Mouse (Mus musculus): ENCODE results near the gene Elfn2.

Elfn2 gene

DNA sequence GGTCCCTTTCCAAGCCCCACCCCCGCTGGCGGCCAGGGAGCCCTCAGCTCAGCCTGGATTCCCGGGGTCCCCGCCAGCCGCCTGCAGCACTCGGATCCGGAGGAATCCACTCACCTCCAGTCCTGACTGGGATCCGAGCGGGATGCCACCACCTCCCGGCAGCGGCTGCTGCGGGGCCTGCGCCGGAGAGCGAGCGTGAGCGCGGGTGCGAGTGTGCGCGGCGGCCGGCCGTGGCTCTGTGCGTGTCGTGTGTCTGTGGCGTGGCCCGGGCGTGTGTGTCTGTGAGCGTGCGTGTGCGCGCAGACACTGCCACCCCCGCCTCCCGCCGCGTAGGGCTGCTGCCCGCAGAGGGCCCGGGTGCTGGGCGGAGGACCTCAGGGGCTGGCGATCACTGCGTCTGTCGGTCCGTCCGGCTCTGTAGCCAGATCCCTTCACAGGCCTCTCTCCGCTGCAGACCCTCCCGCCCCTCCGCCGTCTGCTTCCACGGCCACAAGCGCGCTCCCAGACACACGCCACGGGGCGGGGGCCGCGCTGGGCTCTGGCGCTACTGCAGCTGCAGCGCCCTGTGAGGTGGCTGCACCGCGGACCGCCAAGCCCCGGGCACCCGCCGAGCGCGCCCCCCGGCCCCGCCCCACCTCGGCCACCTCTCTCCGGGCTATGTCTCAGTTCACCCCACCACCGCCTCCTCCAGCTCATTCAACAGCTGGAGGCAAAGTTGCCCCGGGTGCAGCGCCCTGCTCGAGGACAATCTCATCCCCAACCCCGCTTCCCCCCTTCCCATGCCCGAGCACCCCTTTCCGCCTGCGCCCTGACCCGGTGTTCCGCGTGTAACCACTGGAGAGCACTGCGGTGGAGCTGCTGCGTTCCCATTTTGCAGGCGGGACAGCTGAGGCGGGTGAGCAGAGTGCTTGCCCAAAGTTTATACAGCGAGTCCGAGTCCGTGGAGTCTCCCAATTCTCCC, at the start of gene Elfn2:
Gene Elfn2 (minus strand): TSS at position 482 of the 961 bp plus-strand sequence.
- Histone ChIP-seq H3K4me1 (replicated peaks; ENCODE audit: low read depth, low read length) (peaks cover 26% of the 10 kb centered on the region), H3K9me3 (ENCODE audit: low read length) (no peaks in the 10 kb centered on the region), H3K36me3 (ENCODE audit: insufficient read depth, low read length) (no peaks in the 10 kb centered on the region), H3K27me3 (ENCODE audit: insufficient read depth, low read length) (peaks cover 76% of the 10 kb centered on the region), H3K4me3 (replicated peaks; ENCODE audit: low read length) (peak within 1 kb of the TSS; percentile 77)
- no peak for TF ChIP-seq NANOG (IDR thresholded peaks at IDR 0.05; ENCODE audit: borderline replicate concordance, low read length)
- no peak for TF ChIP-seq POU5F1 (IDR thresholded peaks at IDR 0.05; ENCODE audit: borderline replicate concordance, low read length)
- TF ChIP-seq CTCF (conservative IDR thresholded peaks at IDR 0.05; ENCODE audit: low read length): no peak

DNA sequence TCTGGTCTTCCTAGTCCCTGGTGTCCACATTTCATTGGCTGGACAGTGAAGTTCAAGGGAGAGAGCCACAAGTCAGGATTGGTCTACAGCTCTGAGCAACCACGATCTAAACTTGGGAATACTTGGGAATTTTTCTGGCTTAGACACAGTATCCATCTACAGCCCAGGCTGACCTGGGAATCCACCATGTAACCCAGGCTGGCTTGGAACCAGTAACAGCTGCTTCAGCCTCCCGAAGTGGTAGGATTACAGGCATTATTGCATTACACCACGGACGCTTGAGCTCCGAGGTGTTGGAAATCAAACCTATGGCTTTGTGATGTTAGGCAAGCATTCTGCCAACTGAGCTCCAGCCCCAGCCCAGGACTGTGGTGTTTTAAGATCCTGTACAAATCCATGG, 45.1 kb upstream of the Elfn2 start:
- no peak overlapping the region for H3K4me3 ChIP-seq (replicated peaks; ENCODE audit: low read length)
- TF ChIP-seq POU5F1 (IDR thresholded peaks at IDR 0.05; ENCODE audit: borderline replicate concordance, low read length): no peak
- TF ChIP-seq NANOG (IDR thresholded peaks at IDR 0.05; ENCODE audit: borderline replicate concordance, low read length): no peak
- TF ChIP-seq CTCF (conservative IDR thresholded peaks at IDR 0.05; ENCODE audit: low read length): no peak
- no peaks in the 10 kb centered on the region for H3K9me3 ChIP-seq (ENCODE audit: low read length)
- H3K27me3 ChIP-seq (ENCODE audit: insufficient read depth, low read length): no peaks in the 10 kb centered on the region; the same call in 1 of the 2 replicates
- H3K4me1 ChIP-seq (replicated peaks; ENCODE audit: low read depth, low read length): peaks cover 30% of the 10 kb centered on the region
- H3K36me3 ChIP-seq (ENCODE audit: insufficient read depth, low read length): peaks cover 12% of the 10 kb centered on the region; the same call in 1 of the 2 replicates

DNA sequence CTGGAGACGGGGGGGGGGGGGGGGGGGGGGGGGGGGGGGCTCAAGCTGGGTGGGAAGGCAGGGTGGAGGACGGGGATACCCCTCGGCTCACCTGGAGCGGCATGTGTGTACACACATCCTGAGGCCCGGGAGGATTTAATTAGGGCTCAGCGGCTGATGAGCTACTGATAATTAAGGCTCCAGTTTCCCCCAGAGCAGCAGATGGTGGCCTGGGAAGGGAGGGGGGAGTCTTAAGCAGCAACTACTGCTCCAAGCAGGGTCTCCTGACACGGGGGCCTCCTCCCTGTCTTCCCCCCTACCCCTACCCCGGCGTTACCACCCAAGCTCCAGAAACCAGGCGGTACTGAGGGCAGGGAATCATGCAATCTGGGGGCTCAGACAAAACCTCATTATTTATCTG, 44.6 kb upstream of the Elfn2 start:
- Histone ChIP-seq H3K36me3 (ENCODE audit: insufficient read depth, low read length) (peaks cover 16% of the 10 kb centered on the region; the same call in 1 of the 2 replicates), H3K4me1 (replicated peaks; ENCODE audit: low read depth, low read length) (peaks cover 26% of the 10 kb centered on the region), H3K27me3 (ENCODE audit: insufficient read depth, low read length) (no peaks in the 10 kb centered on the region; the same call in 1 of the 2 replicates), H3K4me3 (replicated peaks; ENCODE audit: low read length) (no peak overlapping the region), H3K9me3 (ENCODE audit: low read length) (no peaks in the 10 kb centered on the region)
- TF ChIP-seq CTCF (conservative IDR thresholded peaks at IDR 0.05; ENCODE audit: low read length) (no peak), POU5F1 (IDR thresholded peaks at IDR 0.05; ENCODE audit: borderline replicate concordance, low read length) (no peak), NANOG (IDR thresholded peaks at IDR 0.05; ENCODE audit: borderline replicate concordance, low read length) (no peak)

DNA sequence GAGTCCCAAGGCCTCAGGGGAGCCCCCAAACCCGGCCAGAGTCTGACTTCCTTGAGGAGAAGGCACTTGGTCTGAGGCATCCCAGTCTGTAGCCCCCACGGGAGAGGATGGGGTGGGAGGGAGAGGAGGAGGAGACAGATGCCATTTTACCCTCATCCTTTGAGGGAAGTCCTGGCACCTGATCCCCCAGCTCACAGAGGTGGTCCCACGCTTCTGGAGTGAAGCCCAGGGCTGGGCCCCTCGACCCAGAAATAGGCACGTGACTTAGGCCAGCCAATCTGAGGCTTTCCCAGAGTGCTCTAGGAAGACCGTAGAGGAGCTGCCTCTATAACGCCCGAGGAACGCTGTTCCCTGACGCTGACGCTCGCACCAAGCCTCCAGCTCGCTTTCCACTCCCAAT, 42.5 kb upstream of the Elfn2 start:
- Histone ChIP-seq H3K4me1 (replicated peaks; ENCODE audit: low read depth, low read length) (peaks cover 26% of the 10 kb centered on the region), H3K4me3 (replicated peaks; ENCODE audit: low read length) (no peak overlapping the region), H3K9me3 (ENCODE audit: low read length) (no peaks in the 10 kb centered on the region), H3K36me3 (ENCODE audit: insufficient read depth, low read length) (peaks cover 21% of the 10 kb centered on the region; the same call in 1 of the 2 replicates), H3K27me3 (ENCODE audit: insufficient read depth, low read length) (no peaks in the 10 kb centered on the region; the same call in 1 of the 2 replicates)
- TF ChIP-seq NANOG (IDR thresholded peaks at IDR 0.05; ENCODE audit: borderline replicate concordance, low read length) (no peak), CTCF (conservative IDR thresholded peaks at IDR 0.05; ENCODE audit: low read length) (no peak)

DNA sequence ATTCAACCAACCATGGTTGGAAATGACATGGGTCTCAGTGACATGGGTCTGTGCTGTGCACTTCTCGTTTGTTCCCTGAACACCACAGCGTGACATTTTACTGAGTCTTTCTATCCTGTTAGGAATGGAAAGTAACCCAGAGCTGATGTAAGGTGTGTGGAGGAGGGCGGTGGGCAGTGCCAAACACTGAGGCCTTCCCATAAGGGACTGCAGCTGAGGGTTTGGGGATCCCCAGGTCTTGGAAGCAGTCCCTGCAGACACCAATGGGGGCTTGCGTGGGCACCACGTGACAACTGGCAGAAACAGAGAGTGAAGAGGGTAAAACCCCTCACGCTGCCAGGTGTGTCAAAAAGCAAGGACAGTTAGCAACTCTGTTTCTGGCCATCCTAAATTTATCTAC, 39.6 kb upstream of the Elfn2 start:
- Histone ChIP-seq H3K9me3 (ENCODE audit: low read length) (peaks cover under 1% of the 10 kb centered on the region; the same call in 1 of the 2 replicates), H3K27me3 (ENCODE audit: insufficient read depth, low read length) (no peaks in the 10 kb centered on the region; the same call in 1 of the 2 replicates), H3K36me3 (ENCODE audit: insufficient read depth, low read length) (peaks cover 16% of the 10 kb centered on the region; the same call in 1 of the 2 replicates), H3K4me3 (replicated peaks; ENCODE audit: low read length) (no peak overlapping the region), H3K4me1 (replicated peaks; ENCODE audit: low read depth, low read length) (peaks cover 17% of the 10 kb centered on the region)
- TF ChIP-seq NANOG (IDR thresholded peaks at IDR 0.05; ENCODE audit: borderline replicate concordance, low read length) (no peak), CTCF (conservative IDR thresholded peaks at IDR 0.05; ENCODE audit: low read length) (no peak), POU5F1 (IDR thresholded peaks at IDR 0.05; ENCODE audit: borderline replicate concordance, low read length) (no peak)

DNA sequence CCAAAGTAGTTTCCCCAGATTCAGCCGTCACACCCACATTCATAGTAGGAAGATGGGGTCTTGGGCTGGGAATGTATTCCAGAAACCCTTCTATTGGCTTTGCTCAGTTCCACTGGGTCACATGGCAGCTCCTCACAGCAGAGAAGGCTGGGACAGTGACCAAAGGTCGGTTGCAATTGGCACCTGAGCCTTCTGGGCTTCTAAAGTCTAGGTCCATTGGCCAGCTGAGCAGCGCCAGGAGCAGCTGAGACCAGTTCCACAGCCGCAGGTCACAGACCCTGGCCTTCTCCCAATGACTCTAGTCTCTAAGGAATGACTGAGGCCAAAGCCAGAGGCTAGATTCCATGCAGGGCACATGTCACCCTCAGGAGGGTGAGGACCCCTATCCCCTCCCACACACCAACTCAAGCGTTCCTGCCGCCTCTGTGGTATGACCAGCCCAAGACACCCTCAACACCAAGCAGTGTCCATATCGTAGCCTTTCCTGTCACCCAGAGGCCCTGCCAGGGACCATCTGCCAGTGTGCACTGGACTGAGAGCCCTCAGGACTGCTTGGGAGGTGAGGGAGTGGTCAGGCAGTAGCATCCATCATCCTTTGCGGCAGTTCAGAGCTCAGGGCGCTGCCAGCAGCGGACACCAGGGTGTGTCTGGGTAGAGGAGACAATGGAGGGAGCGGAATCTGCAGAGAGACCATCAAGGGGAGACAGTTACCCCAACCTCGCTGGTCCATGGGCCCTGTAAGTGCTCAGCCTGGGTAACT, 37.6 kb upstream of the Elfn2 start:
- Histone ChIP-seq H3K4me1 (replicated peaks; ENCODE audit: low read depth, low read length) (peaks cover 17% of the 10 kb centered on the region), H3K4me3 (replicated peaks; ENCODE audit: low read length) (peak overlapping the region; percentile 41; the same call in 1 of the 2 replicates), H3K36me3 (ENCODE audit: insufficient read depth, low read length) (peaks cover 9% of the 10 kb centered on the region; the same call in 1 of the 2 replicates), H3K9me3 (ENCODE audit: low read length) (peaks cover 3% of the 10 kb centered on the region), H3K27me3 (ENCODE audit: insufficient read depth, low read length) (peaks cover 3% of the 10 kb centered on the region; the same call in 1 of the 2 replicates)
- TF ChIP-seq NANOG (IDR thresholded peaks at IDR 0.05; ENCODE audit: borderline replicate concordance, low read length): no peak
- no peak for TF ChIP-seq POU5F1 (IDR thresholded peaks at IDR 0.05; ENCODE audit: borderline replicate concordance, low read length)
- TF ChIP-seq CTCF (conservative IDR thresholded peaks at IDR 0.05; ENCODE audit: low read length): no peak

DNA sequence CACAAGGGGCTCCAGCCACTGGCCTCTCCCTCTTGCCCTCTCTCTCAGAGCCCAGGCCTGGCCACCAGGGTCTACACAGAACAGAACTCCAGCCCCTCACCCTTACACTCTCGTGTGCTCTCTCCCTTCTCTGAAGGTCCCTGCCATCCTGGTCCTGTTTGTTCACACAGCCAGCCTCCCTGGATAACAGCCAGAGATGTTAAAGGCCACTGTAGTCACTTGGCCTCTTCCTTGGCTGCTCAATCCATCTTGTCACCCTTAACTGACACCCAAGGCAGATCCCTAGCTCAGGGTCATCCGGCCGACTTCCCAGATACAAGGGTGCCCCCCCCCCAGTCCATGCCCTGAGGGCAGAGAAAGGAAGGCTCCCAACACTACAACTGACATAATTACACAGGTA, 36.7 kb upstream of the Elfn2 start:
- H3K4me3 ChIP-seq (replicated peaks; ENCODE audit: low read length): no peak overlapping the region
- TF ChIP-seq CTCF (conservative IDR thresholded peaks at IDR 0.05; ENCODE audit: low read length): no peak
- no peak for TF ChIP-seq POU5F1 (IDR thresholded peaks at IDR 0.05; ENCODE audit: borderline replicate concordance, low read length)
- TF ChIP-seq NANOG (IDR thresholded peaks at IDR 0.05; ENCODE audit: borderline replicate concordance, low read length): no peak

DNA sequence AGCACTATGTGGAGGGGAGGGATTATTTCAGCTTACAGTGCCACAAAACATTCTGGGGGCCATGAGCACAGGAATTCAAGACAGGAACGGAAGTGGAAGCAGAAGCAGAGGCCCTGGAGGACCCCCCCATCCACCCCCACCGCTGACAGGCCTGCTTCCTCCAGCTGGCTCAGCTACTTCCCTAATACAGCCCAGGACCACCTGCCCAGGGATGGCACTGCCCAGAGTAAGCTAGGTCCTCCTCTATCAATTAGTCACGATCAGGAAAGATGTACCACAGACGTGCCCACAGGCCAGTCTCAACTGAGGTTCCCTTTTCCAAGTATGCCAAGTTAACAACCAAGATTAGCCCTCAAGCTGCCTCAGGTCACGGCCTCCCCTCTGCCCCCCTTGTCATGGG, 35.6 kb upstream of the Elfn2 start:
- no peak for TF ChIP-seq NANOG (IDR thresholded peaks at IDR 0.05; ENCODE audit: borderline replicate concordance, low read length)
- TF ChIP-seq CTCF (conservative IDR thresholded peaks at IDR 0.05; ENCODE audit: low read length): no peak
- TF ChIP-seq POU5F1 (IDR thresholded peaks at IDR 0.05; ENCODE audit: borderline replicate concordance, low read length): no peak
- H3K27me3 ChIP-seq (ENCODE audit: insufficient read depth, low read length): peaks cover 3% of the 10 kb centered on the region; the same call in 1 of the 2 replicates
- no peak overlapping the region for H3K4me3 ChIP-seq (replicated peaks; ENCODE audit: low read length)
- H3K36me3 ChIP-seq (ENCODE audit: insufficient read depth, low read length): peaks cover 9% of the 10 kb centered on the region; the same call in 1 of the 2 replicates
- peaks cover 27% of the 10 kb centered on the region for H3K4me1 ChIP-seq (replicated peaks; ENCODE audit: low read depth, low read length)
- H3K9me3 ChIP-seq (ENCODE audit: low read length): peaks cover 3% of the 10 kb centered on the region

More for the DNA sequence above, 36.7 kb upstream of the Elfn2 start:
- peaks cover 9% of the 10 kb centered on the region; the same call in 1 of the 2 replicates for H3K36me3 ChIP-seq (ENCODE audit: insufficient read depth, low read length)
- peaks cover 3% of the 10 kb centered on the region for H3K9me3 ChIP-seq (ENCODE audit: low read length)
- peaks cover 3% of the 10 kb centered on the region; the same call in 1 of the 2 replicates for H3K27me3 ChIP-seq (ENCODE audit: insufficient read depth, low read length)
- peaks cover 19% of the 10 kb centered on the region for H3K4me1 ChIP-seq (replicated peaks; ENCODE audit: low read depth, low read length)
